Mouse (Mus musculus): ENCODE data around the gene Tomm6. TPM values are rescaled to one million over a fixed set of nuclear protein-coding genes. Genes with fewer than 3 reads are reported as not detected.
A peak's percentile ranks its signal among the peaks of the same experiment; 100 is the strongest.

Gene Tomm6
- polyA plus RNA-seq, 1 experiment: 167 TPM

DNA sequence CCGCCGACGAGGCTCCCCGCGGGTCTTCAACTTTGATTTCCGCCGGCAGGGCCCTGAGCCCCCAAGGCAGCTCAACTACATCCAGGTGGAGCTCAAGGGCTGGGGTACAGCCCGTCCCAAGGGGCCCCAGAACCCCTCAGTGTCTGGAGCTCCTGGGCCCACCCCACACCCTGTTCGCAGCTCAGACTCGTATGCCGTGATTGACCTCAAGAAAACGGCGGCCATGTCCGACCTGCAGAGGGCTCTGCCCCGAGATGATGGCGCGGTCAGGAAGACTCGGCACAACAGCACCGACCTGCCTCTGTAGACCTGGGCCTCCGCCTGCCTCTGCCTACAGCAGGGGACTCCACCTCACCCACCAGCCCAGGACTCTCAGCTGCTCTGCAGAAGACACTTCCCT, 15.4 kb upstream of the Tomm6 start:
- 46% methylated on average over 20 of the region's 20 CpGs for WGBS
- no peak for DNase-seq
- H3K4me1 ChIP-seq (ENCODE audit: control insufficient read depth, insufficient read depth, low read length): no peaks in the 10 kb centered on the region
- H3K27ac ChIP-seq (ENCODE audit: insufficient read depth, low read length): no peak overlapping the region
- TF ChIP-seq CTCF (IDR thresholded peaks at IDR 0.05; ENCODE audit: borderline replicate concordance, insufficient read depth, low read depth, low read length) (no peak), POLR2A (IDR thresholded peaks at IDR 0.05; ENCODE audit: borderline replicate concordance, insufficient read depth, low read length) (no peak)
- no peaks in the 10 kb centered on the region for H3K27me3 ChIP-seq (ENCODE audit: control insufficient read depth, insufficient read depth, low read length)
- no peak overlapping the region for H3K4me3 ChIP-seq (replicated peaks; ENCODE audit: insufficient read depth, low read depth, low read length)

DNA sequence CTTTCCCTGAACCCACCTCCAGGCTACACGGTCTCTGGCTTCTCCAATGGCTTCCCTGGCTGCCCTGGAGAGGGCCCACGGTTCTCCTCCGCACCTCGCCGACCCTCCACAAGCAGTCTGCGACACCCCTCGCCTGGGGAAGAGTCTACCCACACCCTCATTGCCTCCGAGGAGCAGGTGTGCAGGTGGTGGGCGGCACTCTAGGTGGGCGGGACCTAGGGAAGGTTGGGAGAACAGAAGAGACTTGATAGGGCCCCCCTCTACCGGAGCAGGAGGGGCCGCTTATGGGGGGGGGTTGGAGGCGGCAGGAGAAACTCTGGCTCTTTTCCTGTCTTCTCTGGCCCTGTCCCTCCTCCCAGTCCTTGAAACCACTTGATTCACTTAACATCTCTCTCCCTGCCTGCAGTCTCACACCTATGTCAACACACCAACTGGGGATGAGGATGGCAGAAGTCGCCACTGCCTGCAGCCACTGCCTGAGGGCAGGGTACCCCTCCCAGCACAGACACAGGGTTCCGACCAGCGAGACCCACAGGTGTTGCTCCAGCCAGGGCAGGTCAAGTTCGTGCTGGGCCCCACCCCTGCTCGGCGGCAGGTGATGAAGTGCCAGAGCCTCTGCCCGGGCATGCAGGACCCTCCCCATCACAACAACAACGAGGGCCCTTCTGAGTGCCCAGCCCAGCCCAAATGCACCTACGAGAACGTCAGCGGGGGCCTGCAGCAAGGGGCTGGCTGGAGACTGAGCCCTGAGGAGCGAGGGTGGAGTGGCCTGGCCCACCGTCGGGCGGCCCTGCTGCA, 14.6 kb upstream of the Tomm6 start:
- H3K4me3 ChIP-seq (replicated peaks; ENCODE audit: insufficient read depth, low read depth, low read length): no peak overlapping the region
- H3K4me1 ChIP-seq (ENCODE audit: control insufficient read depth, insufficient read depth, low read length): no peaks in the 10 kb centered on the region
- no peak overlapping the region for H3K27ac ChIP-seq (ENCODE audit: insufficient read depth, low read length)
- no peaks in the 10 kb centered on the region for H3K27me3 ChIP-seq (ENCODE audit: control insufficient read depth, insufficient read depth, low read length)
- no peak for TF ChIP-seq POLR2A (IDR thresholded peaks at IDR 0.05; ENCODE audit: borderline replicate concordance, insufficient read depth, low read length)
- 63% methylated on average over 28 of the region's 28 CpGs for WGBS
- no peak for DNase-seq

DNA sequence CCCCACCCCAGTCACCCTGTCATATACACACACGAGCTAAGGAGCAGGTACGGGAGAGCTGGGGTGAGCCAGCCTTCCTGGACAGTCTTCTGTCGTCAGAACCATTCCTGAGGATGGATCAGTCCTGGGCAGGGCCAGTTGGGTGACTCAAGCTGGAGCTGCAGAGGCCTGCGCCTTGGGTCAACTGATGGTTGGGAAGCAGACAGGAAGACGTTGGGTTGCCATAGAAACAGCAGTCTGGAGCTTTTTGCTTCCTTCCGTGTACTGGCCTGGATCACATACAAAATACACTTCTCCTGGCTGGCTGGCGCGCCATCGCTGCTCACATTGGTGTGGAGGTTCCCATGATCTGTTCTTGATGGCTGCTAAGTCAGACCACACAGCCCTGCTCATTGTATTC, 13.6 kb upstream of the Tomm6 start:
- 73% methylated on average over 9 of the region's 9 CpGs for WGBS
- H3K4me1 ChIP-seq (ENCODE audit: control insufficient read depth, insufficient read depth, low read length): no peaks in the 10 kb centered on the region
- H3K27me3 ChIP-seq (ENCODE audit: control insufficient read depth, insufficient read depth, low read length): no peaks in the 10 kb centered on the region
- H3K27ac ChIP-seq (ENCODE audit: insufficient read depth, low read length): no peak overlapping the region
- H3K4me3 ChIP-seq (replicated peaks; ENCODE audit: insufficient read depth, low read depth, low read length): no peak overlapping the region
- DNase-seq: no peak
- TF ChIP-seq CTCF (IDR thresholded peaks at IDR 0.05; ENCODE audit: borderline replicate concordance, insufficient read depth, low read depth, low read length) (no peak), POLR2A (IDR thresholded peaks at IDR 0.05; ENCODE audit: borderline replicate concordance, insufficient read depth, low read length) (no peak)

DNA sequence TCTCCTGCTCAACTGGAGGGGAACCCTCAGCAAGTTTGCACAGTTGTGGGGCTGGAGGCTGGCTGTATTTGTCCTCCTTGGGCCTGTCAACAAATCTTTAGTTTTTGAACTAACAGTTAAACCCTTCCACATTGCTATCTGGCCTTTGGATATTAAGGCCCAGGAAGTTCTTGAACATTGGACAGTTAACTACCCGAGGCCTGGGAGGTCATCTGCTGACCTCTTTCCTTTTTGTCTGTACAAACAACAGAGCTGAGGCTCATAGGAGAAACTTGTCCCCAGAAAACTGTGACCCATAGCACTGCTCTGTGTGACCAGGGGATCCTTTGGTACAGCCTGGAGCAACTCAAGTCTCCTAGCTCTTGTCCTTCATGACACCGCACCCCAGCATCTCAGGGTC, 10.9 kb upstream of the Tomm6 start:
- no peak for DNase-seq
- no peak overlapping the region for H3K27ac ChIP-seq (ENCODE audit: insufficient read depth, low read length)
- 74% methylated on average over 2 of the region's 2 CpGs for WGBS
- TF ChIP-seq POLR2A (IDR thresholded peaks at IDR 0.05; ENCODE audit: borderline replicate concordance, insufficient read depth, low read length): no peak
- TF ChIP-seq CTCF (IDR thresholded peaks at IDR 0.05; ENCODE audit: borderline replicate concordance, insufficient read depth, low read depth, low read length): no peak
- no peaks in the 10 kb centered on the region for H3K27me3 ChIP-seq (ENCODE audit: control insufficient read depth, insufficient read depth, low read length)
- peaks cover 2% of the 10 kb centered on the region; the same call in 1 of the 2 replicates for H3K4me1 ChIP-seq (ENCODE audit: control insufficient read depth, insufficient read depth, low read length)
- H3K4me3 ChIP-seq (replicated peaks; ENCODE audit: insufficient read depth, low read depth, low read length): no peak overlapping the region

DNA sequence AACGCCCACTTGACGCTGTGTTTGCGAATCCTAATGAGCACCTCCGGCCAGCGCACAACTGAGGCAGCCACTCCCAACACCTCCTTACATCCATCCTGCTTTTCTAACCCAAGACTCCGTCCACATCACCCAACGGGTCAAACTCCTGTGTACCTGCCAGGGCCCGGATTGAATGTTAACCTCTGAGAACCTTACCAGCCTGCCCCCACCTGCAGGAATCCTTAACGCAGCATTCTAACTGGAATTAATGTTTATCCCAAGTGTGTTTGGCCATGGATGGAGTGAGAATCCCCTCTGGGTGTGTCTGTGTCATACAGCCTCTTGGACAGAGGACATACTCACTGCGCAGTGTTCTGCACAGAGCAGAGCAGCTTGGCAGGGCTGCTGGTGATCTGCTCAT, 10.0 kb upstream of the Tomm6 start:
- H3K27ac ChIP-seq (ENCODE audit: insufficient read depth, low read length): no peak overlapping the region
- no peak for DNase-seq
- WGBS: 88% methylated on average over 10 of the region's 10 CpGs
- no peak overlapping the region for H3K4me3 ChIP-seq (replicated peaks; ENCODE audit: insufficient read depth, low read depth, low read length)
- TF ChIP-seq POLR2A (IDR thresholded peaks at IDR 0.05; ENCODE audit: borderline replicate concordance, insufficient read depth, low read length) (no peak), CTCF (IDR thresholded peaks at IDR 0.05; ENCODE audit: borderline replicate concordance, insufficient read depth, low read depth, low read length) (no peak)
- H3K27me3 ChIP-seq (ENCODE audit: control insufficient read depth, insufficient read depth, low read length): no peaks in the 10 kb centered on the region
- H3K4me1 ChIP-seq (ENCODE audit: control insufficient read depth, insufficient read depth, low read length): peaks cover 3% of the 10 kb centered on the region; the same call in 1 of the 2 replicates

DNA sequence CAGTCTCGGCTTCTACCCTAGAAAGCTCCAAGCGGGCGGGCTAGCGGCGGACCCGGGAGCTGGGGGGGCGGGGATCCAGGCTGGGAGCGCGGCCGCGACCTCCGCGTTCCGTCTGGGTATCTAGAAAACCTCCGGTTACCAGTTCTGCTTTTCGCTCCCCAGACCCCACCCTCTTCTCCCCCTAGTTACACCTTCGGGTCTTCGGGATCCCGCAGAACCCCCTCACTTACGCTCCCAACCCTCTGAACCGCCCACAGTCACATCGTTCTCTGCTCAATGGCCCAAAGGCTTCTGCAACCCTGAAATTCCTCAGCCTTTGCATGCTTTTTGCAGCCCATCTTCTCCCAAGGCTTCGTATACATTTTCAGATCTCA, 7.1 kb upstream of the Tomm6 start:
- DNase-seq: no peak
- Histone ChIP-seq H3K27me3 (ENCODE audit: control insufficient read depth, insufficient read depth, low read length) (no peaks in the 10 kb centered on the region), H3K4me3 (replicated peaks; ENCODE audit: insufficient read depth, low read depth, low read length) (peak overlapping the region; percentile 72), H3K27ac (ENCODE audit: insufficient read depth, low read length) (no peak overlapping the region; the same call in 1 of the 2 replicates), H3K4me1 (ENCODE audit: control insufficient read depth, insufficient read depth, low read length) (peaks cover 3% of the 10 kb centered on the region; the same call in 1 of the 2 replicates)
- TF ChIP-seq POLR2A (IDR thresholded peaks at IDR 0.05; ENCODE audit: borderline replicate concordance, insufficient read depth, low read length) (no peak), CTCF (IDR thresholded peaks at IDR 0.05; ENCODE audit: borderline replicate concordance, insufficient read depth, low read depth, low read length) (no peak)
- under 1% methylated on average over 19 of the region's 23 CpGs for WGBS

DNA sequence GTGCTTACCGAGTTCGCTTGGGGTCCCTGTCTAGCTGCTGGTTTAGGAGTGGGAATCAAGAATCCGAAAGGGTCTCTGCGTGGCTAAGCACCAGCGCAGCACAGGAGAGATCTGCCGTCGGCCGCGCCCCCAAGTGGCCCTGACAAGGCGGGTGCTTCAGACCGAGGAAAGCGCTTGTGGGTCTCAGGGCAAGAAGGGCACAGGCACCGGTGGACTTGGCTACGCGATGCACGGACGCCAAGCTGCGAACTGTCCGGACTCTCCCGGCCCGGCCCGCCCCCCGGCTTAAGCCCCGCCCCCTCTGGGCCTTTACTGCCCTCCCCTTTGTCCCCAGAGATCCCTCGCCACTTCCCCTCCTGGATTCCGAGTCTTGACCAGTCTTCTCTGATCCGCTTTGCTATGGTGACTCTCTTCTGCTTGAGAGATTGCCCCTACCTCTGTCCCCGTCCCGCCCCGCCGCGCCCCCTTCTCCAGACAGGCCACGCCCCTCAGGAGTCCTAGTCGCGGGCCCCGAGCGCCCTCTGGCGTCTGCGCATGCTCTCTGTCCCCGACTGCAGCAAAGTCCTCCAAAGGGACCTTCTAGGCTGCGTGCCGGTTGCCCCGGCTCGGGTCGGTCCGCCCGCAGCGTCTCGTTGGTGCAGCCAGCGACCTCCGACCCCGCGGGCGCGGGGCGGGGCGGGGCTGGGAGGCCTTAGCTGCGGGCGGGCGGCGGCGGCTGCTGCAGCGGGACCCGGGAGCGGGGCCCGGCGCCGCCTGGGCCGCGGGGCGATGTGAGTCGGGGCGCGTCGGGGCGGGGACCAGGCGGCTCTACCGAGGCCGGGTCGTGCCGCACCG, 6.5 kb upstream of the Tomm6 start, which contains the start of gene Prickle4:
Gene Prickle4 (minus strand): TSS at position 234 of the 834 bp plus-strand sequence.
- DNase-seq: peak; percentile 97 to 98
- TF ChIP-seq POLR2A (IDR thresholded peaks at IDR 0.05; ENCODE audit: borderline replicate concordance, insufficient read depth, low read length) (no peak), CTCF (IDR thresholded peaks at IDR 0.05; ENCODE audit: borderline replicate concordance, insufficient read depth, low read depth, low read length) (peak; percentile 63)
- Histone ChIP-seq H3K27ac (ENCODE audit: insufficient read depth, low read length) (no peak within 1 kb of the TSS; the same call in 1 of the 2 replicates), H3K4me3 (replicated peaks; ENCODE audit: insufficient read depth, low read depth, low read length) (peak within 1 kb of the TSS; percentile 97), H3K27me3 (ENCODE audit: control insufficient read depth, insufficient read depth, low read length) (no peaks in the 10 kb centered on the region), H3K4me1 (ENCODE audit: control insufficient read depth, insufficient read depth, low read length) (peaks cover 3% of the 10 kb centered on the region; the same call in 1 of the 2 replicates)
- 1% methylated on average over 75 of the region's 82 CpGs for WGBS

DNA sequence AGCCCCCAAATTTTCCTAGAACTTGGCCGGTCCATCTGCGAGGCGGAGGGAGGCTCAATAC, 6.1 kb upstream of the Tomm6 start, which contains the start of gene Gm21981:
Gene Gm21981 (minus strand): TSS at position 14 of the 61 bp plus-strand sequence.
- H3K27ac ChIP-seq (ENCODE audit: insufficient read depth, low read length): no peak within 1 kb of the TSS; the same call in 1 of the 2 replicates
- peaks cover 3% of the 10 kb centered on the region; the same call in 1 of the 2 replicates for H3K4me1 ChIP-seq (ENCODE audit: control insufficient read depth, insufficient read depth, low read length)
- peak within 1 kb of the TSS; percentile 97 for H3K4me3 ChIP-seq (replicated peaks; ENCODE audit: insufficient read depth, low read depth, low read length)
- no peak for DNase-seq
- no peaks in the 10 kb centered on the region for H3K27me3 ChIP-seq (ENCODE audit: control insufficient read depth, insufficient read depth, low read length)
- TF ChIP-seq CTCF (IDR thresholded peaks at IDR 0.05; ENCODE audit: borderline replicate concordance, insufficient read depth, low read depth, low read length) (no peak), POLR2A (IDR thresholded peaks at IDR 0.05; ENCODE audit: borderline replicate concordance, insufficient read depth, low read length) (no peak)
- WGBS: 0% methylated on average over 3 of the region's 3 CpGs
